In the genomic region with DNA sequence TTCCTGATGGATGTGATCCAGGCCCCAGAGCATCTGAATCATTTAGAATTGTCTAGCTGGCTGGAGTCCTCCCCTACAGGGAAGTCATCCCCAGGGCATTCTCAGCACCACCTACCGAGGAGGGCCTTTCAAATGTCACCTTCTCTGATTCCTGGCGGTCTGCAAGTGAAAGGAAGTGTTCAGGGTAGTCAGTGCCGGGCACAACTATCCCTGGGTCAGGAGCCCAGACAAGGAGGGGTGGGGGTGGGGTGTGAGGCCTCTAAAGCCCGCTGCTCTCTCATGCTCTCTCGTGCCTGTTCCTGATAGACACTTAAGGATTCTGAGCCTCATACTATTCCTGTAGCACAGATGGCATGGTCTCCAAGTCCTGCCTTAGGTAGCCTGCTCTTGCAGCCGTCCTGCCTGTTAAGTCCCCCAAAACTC, we compare ENCODE assay signal across 7 mouse cellular contexts. TPM values are rescaled to one million over a fixed set of nuclear protein-coding genes. Genes with fewer than 3 reads are reported as not detected.
DNase-seq lines count a peak whose midpoint lies in the region; ATAC-seq lines count a peak whose summit lies in the region.

No protein-coding gene starts in this region.

- peaks cover 16% of the 10 kb centered on the region for H3K4me1 ChIP-seq in neural tube, embryonic 12.5 days

- H3K36me3 ChIP-seq in neural tube, embryonic 12.5 days, result no peaks in the 10 kb centered on the region

- no peak overlapping the region for H3K27ac ChIP-seq in neural tube, embryonic 12.5 days

- peak; percentile 92 for DNase-seq in ES-CJ7 (ENCODE audit: low read depth, low spot score)
- peak; percentile 85 for DNase-seq in ZHBTc4 (ENCODE audit: low read depth, low spot score)
- peak; percentile 67 to 68 for DNase-seq in heart, adult 9 months (ENCODE audit: low spot score in 2 of 2)
- peak; percentile 73 for DNase-seq in kidney, adult 9 months
- DNase-seq in left cerebral cortex, adult 9 months (ENCODE audit: low spot score in 2 of 2), result no peak
- no peak for DNase-seq in urinary bladder, postnatal 4 days (ENCODE audit: low spot score in 2 of 2)

- H3K27me3 ChIP-seq in neural tube, embryonic 12.5 days (replicated peaks), result no peaks in the 10 kb centered on the region

- WGBS in neural tube, embryonic 12.5 days, result 7% methylated on average over 6 of the region's 6 CpGs

- 0 out of 2 replicates have a peak overlapping the region, but pooled peaks have one; percentile 67 for H3K4me2 ChIP-seq in neural tube, embryonic 12.5 days (replicated peaks)

- ATAC-seq in neural tube, embryonic 12.5 days (ENCODE audit: low FRiP score, low read depth), result peak; percentile 41; the same call in 1 of the 2 replicates

- no peak overlapping the region for H3K9ac ChIP-seq in neural tube, embryonic 12.5 days

- H3K9me3 ChIP-seq in neural tube, embryonic 12.5 days, result no peaks in the 10 kb centered on the region

- H3K4me3 ChIP-seq in neural tube, embryonic 12.5 days, result no peak overlapping the region

RNA-seq across cellular contexts. Expression of gene Bhlhe40, which starts 7.2 kb away (rescaled TPM):
- polyA plus RNA-seq in neural tube, embryonic 12.5 days (2016; fragmentation: Nextera tagmentation; extraction: Ambion mirVana), result 3.8 and 4.4 TPM in 2 replicates

Comparison
In these comparisons a context has a peak if more than half of its experiments do, and no peak if none do; other contexts are left out.
1. DNase-seq: peak in ES-CJ7 (single experiment), ZHBTc4 (single experiment), heart, adult 9 months (2 of 2) and kidney, adult 9 months (single experiment); none in left cerebral cortex, adult 9 months (0 of 2) and urinary bladder, postnatal 4 days (0 of 2).